Mouse (Mus musculus) midbrain, embryonic 16.5 days (tissue): ENCODE data around the gene Gaa. TPM values are rescaled to one million over a fixed set of nuclear protein-coding genes. Genes with fewer than 3 reads are reported as not detected.

Source experiments
- ATAC-seq: fragments of 200-750 bp; cut with Nextera tagmentation; 2 replicates; pipeline ENCODE4 v1.8.0; 2017; ENCODE audit warnings: moderate TSS enrichment
- H3K27ac ChIP-seq: fragments of 300-500 bp; sonication (generic); 2 replicates; pipeline ENCODE4 v1.5.1; 2014; ENCODE audit warnings: mild to moderate bottlenecking, low read length, mixed read lengths
- H3K27me3 ChIP-seq: fragments of 300-500 bp; sonication (generic); 2 replicates; pipeline ENCODE4 v1.6.1; 2014; ENCODE audit warnings: low read depth, low read length, mixed read lengths; ENCODE audit not compliant: control insufficient read depth, insufficient read depth
- H3K36me3 ChIP-seq: fragments of 300-500 bp; sonication (generic); 2 replicates; pipeline ENCODE4 v1.6.1; 2014; ENCODE audit warnings: mild to moderate bottlenecking, low read length, moderate library complexity, mixed read lengths; ENCODE audit not compliant: control insufficient read depth, insufficient read depth
- H3K4me1 ChIP-seq: fragments of 300-500 bp; sonication (generic); 2 replicates; pipeline ENCODE4 v1.6.1; 2014; ENCODE audit warnings: mild to moderate bottlenecking, low read length, mixed read lengths; ENCODE audit not compliant: control insufficient read depth, insufficient read depth
- H3K4me2 ChIP-seq: fragments of 300-500 bp; sonication (generic); 2 replicates; pipeline ENCODE4 v1.6.1; 2014; ENCODE audit warnings: mild to moderate bottlenecking, low read length, mixed read lengths
- H3K4me3 ChIP-seq: fragments of 300-500 bp; sonication (generic); 2 replicates; pipeline ENCODE4 v1.5.1; 2014; ENCODE audit warnings: low read depth, mild to moderate bottlenecking, low read length, moderate library complexity, mixed read lengths
- H3K9ac ChIP-seq: fragments of 300-500 bp; sonication (generic); 2 replicates; pipeline ENCODE4 v1.6.1; 2014; ENCODE audit warnings: low read depth, low read length, mixed read lengths
- H3K9me3 ChIP-seq: fragments of 300-500 bp; sonication (generic); replicated peaks from 2 replicates; pipeline ENCODE4 v1.6.1; 2014; ENCODE audit warnings: mild to moderate bottlenecking, low read length, mixed read lengths; ENCODE audit not compliant: control insufficient read depth, poor library complexity, severe bottlenecking
- WGBS: fragments of 180-500 bp; shearing (Covaris S2); extraction: QIAGEN DNeasy Blood & Tissue Kit; methylation state at CpG from one replicate; pipeline ENCODE4 v1.1.7; 2014; 5-methylcytosine and 5-hydroxymethylcytosine counted together
- polyA plus RNA-seq: library from polyadenylated mRNA; unstranded; fragments of >200 nt; fragmentation: Nextera tagmentation; extraction: Ambion mirVana; gene quantifications from 2 replicates; pipeline ENCODE4 v1.2.1, GENCODE M21; 2015

The Gaa gene
- polyA plus RNA-seq, result 102 and 120 TPM in 2 replicates

GRCm38 (mm10) chr11:119267768-119268556 lies at the start of gene Gaa:
Gene Gaa, plus strand, starts transcription at chr11:119267887.
- 4% methylated on average over 52 of the region's 52 CpGs for WGBS
- peak; percentile 86 for ATAC-seq
- H3K4me1 ChIP-seq, result peaks cover 23% of the 10 kb centered on the region
- peak within 1 kb of the TSS; percentile 64 for H3K4me3 ChIP-seq
- H3K27me3 ChIP-seq, result no peaks in the 10 kb centered on the region
- peaks cover 5% of the 10 kb centered on the region for H3K36me3 ChIP-seq
- H3K27ac ChIP-seq, result peak within 1 kb of the TSS; percentile 64
- H3K4me2 ChIP-seq, result peak within 1 kb of the TSS; percentile 90
- H3K9me3 ChIP-seq, result no peaks in the 10 kb centered on the region
- H3K9ac ChIP-seq, result peak within 1 kb of the TSS; percentile 80

DNA sequence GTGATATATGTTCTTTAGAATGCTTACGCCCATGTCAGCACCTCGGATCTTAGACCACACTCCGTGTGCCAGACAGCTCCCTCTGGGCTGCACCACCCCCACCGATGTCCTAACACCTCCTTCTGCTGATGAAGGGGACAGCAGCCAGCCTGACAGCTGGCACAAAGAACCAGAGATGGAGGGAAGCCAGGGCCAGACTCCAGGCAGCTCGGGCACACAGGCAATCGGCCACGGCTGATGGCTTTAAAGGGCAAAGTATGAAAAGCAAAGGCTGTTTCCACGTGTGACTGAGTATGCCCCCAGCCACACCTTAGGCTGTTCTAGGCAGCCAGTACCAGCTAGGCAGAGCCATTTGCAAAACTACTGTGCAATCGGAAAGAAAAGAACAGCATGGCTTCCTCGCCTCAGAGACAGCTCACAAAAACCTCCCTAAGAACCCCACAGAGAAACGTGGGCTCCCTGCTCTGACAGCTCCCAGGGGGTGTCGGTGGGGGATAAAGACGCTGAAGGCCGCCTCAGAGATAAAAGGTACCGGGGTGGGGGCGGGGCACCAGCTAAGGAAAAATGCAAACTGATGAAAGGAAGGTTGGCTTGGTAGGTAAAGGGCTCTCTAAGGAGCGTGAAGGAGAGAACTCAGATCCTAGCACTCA lies 47.7 kb upstream of the Gaa start:
- 0 out of 2 replicates have a peak, but pooled peaks have one; percentile 7 for ATAC-seq
- H3K9ac ChIP-seq, result peak overlapping the region; percentile 55
- H3K36me3 ChIP-seq, result no peaks in the 10 kb centered on the region
- 7% methylated on average over 17 of the region's 17 CpGs for WGBS
- H3K27me3 ChIP-seq, result no peaks in the 10 kb centered on the region
- no peaks in the 10 kb centered on the region for H3K9me3 ChIP-seq
- H3K4me3 ChIP-seq, result 0 out of 2 replicates have a peak overlapping the region, but pooled peaks have one; percentile 9
- H3K4me1 ChIP-seq, result peaks cover 43% of the 10 kb centered on the region
- H3K27ac ChIP-seq, result peak overlapping the region; percentile 76
- peak overlapping the region; percentile 43 for H3K4me2 ChIP-seq

- no peak overlapping the region for H3K4me2 ChIP-seq
- no peaks in the 10 kb centered on the region for H3K27me3 ChIP-seq
- no peak for ATAC-seq
- H3K9ac ChIP-seq, result no peak overlapping the region
- WGBS, result 31% methylated on average over 10 of the region's 11 CpGs
- no peaks in the 10 kb centered on the region for H3K9me3 ChIP-seq
- peaks cover 40% of the 10 kb centered on the region for H3K4me1 ChIP-seq
- no peak overlapping the region for H3K27ac ChIP-seq
- no peak overlapping the region for H3K4me3 ChIP-seq
- no peaks in the 10 kb centered on the region for H3K36me3 ChIP-seq
These were observed 45.7 kb upstream of the Gaa start for GRCm38 (mm10) chr11:119221812-119222510.

DNA sequence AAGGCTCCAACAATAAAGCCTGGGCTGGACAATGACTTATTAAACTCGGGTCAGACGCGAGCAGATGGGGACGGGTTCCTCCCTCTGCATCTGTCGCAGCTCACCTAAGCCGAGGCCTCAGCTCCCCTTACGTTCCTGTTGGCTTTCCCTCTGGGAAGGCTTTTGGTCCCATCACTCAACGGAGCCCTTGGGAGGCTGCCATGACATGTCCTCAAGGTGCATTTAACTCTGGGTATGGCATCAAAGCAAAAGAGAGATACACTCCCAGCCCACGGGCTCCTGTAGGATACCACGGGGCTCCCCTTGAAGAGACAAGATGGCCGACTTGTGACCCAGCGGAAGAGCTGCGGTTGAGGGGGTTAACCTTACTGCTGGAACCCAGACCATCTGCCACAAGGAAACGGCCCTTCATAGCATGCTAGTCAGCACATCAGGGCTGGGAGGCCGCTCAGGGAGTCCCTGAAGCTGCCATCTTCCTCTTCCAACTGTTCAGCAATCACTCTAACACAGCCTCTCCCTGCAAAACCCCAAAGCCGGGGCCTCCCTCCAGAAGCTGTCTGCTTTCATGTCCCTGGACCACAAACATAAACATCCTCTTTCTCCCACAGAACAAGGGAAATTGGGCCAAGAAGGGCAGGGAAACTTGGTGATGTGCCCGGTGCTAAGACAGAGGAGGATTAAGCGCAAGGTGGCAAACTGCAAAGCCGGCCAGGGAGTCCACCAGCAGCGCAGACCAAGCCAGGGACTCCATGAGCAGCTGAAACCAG lies 44.4 kb upstream of the Gaa start:
- Histone ChIP-seq H3K9me3 (no peaks in the 10 kb centered on the region), H3K27ac (0 out of 2 replicates have a peak overlapping the region, but pooled peaks have one; percentile 3), H3K36me3 (no peaks in the 10 kb centered on the region), H3K4me1 (peaks cover 46% of the 10 kb centered on the region), H3K27me3 (no peaks in the 10 kb centered on the region), H3K4me3 (no peak overlapping the region), H3K4me2 (no peak overlapping the region), H3K9ac (no peak overlapping the region)
- WGBS, result 80% methylated on average over 20 of the region's 20 CpGs
- ATAC-seq, result no peak

GRCm38 (mm10) chr11:119224926-119225325 lies 42.8 kb upstream of the Gaa start:
- Histone ChIP-seq H3K4me2 (no peak overlapping the region), H3K27ac (no peak overlapping the region), H3K4me1 (peaks cover 46% of the 10 kb centered on the region), H3K36me3 (no peaks in the 10 kb centered on the region), H3K9me3 (no peaks in the 10 kb centered on the region), H3K27me3 (no peaks in the 10 kb centered on the region), H3K9ac (no peak overlapping the region), H3K4me3 (no peak overlapping the region)
- ATAC-seq, result no peak
- 91% methylated on average over 6 of the region's 6 CpGs for WGBS

GRCm38 (mm10) chr11:119225634-119226033 lies 42.1 kb upstream of the Gaa start:
- peaks cover 45% of the 10 kb centered on the region for H3K4me1 ChIP-seq
- no peak overlapping the region for H3K4me2 ChIP-seq
- no peak overlapping the region for H3K4me3 ChIP-seq
- no peak overlapping the region for H3K27ac ChIP-seq
- no peak overlapping the region for H3K9ac ChIP-seq
- H3K36me3 ChIP-seq, result no peaks in the 10 kb centered on the region
- no peaks in the 10 kb centered on the region for H3K9me3 ChIP-seq
- no peak for ATAC-seq
- WGBS, result 68% methylated on average over 9 of the region's 9 CpGs
- no peaks in the 10 kb centered on the region for H3K27me3 ChIP-seq

DNA sequence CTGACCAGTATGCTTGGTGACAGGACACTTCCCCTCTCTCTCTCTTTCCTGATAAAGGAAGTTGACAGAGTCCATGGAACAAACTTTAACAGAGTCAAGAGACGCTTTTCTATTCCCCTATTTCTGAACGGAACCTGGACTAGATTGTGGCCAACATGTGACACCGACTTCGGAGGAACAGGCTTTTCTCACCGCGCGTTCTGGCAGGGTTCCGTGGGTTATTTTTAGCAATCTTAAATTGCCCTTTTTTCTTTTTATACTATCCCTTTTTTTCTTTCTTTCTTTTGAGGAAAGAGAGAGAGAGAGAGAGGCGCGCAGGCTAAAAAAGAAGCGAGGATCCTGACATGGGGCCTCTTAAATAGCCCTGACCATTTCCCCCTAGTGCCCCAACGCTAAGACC lies 40.1 kb upstream of the Gaa start:
- Histone ChIP-seq H3K4me1 (peaks cover 36% of the 10 kb centered on the region), H3K4me2 (peak overlapping the region; percentile 99), H3K9me3 (no peaks in the 10 kb centered on the region), H3K27me3 (no peaks in the 10 kb centered on the region), H3K36me3 (no peaks in the 10 kb centered on the region), H3K27ac (peak overlapping the region; percentile 80), H3K4me3 (peak overlapping the region; percentile 70), H3K9ac (peak overlapping the region; percentile 84)
- WGBS, result 2% methylated on average over 12 of the region's 12 CpGs
- ATAC-seq, result no peak

DNA sequence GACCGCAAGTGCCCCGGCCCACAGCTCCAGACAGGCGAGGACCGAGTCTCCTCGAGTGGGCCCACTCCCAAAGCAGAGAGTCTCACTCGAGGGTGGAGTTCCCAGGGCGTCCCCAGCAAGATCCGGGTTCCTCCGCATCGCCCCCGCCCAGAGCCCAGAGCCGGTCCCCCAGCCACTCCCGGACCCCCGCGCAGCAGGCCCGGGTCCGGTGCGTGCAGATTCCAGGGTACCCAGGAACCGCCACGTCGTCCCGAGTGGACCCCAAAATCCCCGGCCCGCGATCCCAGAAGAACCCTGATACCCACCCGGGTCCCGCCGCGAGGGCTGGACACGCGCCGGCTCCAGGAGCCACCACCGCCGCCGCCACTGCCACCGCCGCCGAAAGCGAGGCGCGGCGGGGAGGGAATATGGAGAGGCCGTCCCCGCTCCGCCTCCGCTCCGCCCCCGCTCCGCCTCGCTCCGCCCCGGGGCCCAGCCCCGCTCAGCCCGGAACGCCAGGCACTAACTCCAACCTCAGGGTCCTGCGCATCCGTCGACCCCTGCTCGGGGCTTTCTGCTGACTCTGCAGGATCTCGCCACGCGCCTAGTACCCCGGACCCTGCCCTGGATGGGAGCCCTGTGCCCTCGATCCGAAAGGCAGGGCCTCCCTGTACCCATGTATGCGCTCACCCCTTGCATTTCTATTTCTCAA lies 39.5 kb upstream of the Gaa start, which contains the start of the genes Tbc1d16 and Ccdc40:
Gene Tbc1d16 (minus strand): TSS at position 409 of the 691 bp plus-strand sequence.
Gene Ccdc40 (plus strand): TSS at position 482 of the 691 bp plus-strand sequence.
- Histone ChIP-seq H3K4me3 (peak within 1 kb of the TSS; percentile 70), H3K9ac (peak within 1 kb of the TSS; percentile 84), H3K27me3 (no peaks in the 10 kb centered on the region), H3K4me1 (peaks cover 34% of the 10 kb centered on the region), H3K9me3 (no peaks in the 10 kb centered on the region), H3K27ac (peak within 1 kb of the TSS; percentile 80), H3K36me3 (no peaks in the 10 kb centered on the region), H3K4me2 (peak within 1 kb of the TSS; percentile 99)
- peak; percentile 88 for ATAC-seq
- under 1% methylated on average over 43 of the region's 66 CpGs for WGBS
